Mouse (Mus musculus): ENCODE results near the gene Twnk.

Gene Twnk

GRCm38 (mm10) chr19:45047417-45047934 lies 42.0 kb downstream of the Twnk start, which contains the start of gene Sfxn3:
TSS of gene Sfxn3 (plus strand) at chr19:45047503.
- in situ Hi-C loops (cut with MboI, MseI), result no loop called here

- in situ Hi-C loops (cut with MboI, MseI), result no loop called here
Observed at GRCm38 (mm10) chr19:45047935-45048643, 42.6 kb downstream of the Twnk start.

GRCm38 (mm10) chr19:45048644-45049365 lies 43.3 kb downstream of the Twnk start:
- in situ Hi-C loops (cut with MboI, MseI), result no loop called here

- in situ Hi-C loops (cut with MboI, MseI), result no loop called here
Observed at GRCm38 (mm10) chr19:45049523-45049922, 44.1 kb downstream of the Twnk start.

- in situ Hi-C loops (cut with MboI, MseI), result no loop called here
Observed at GRCm38 (mm10) chr19:45053451-45053850, 48.0 kb downstream of the Twnk start.

GRCm38 (mm10) chr19:45054892-45055690 lies 49.6 kb downstream of the Twnk start:
- in situ Hi-C loops (cut with MboI, MseI), result no loop called here

- in situ Hi-C loops (cut with MboI, MseI), result no loop called here
Observed at GRCm38 (mm10) chr19:45056364-45056763, 50.9 kb downstream of the Twnk start.

- in situ Hi-C loops (cut with MboI, MseI), result no loop called here
Observed at GRCm38 (mm10) chr19:45056908-45057698, 51.6 kb downstream of the Twnk start.

GRCm38 (mm10) chr19:45057724-45058112 lies 52.3 kb downstream of the Twnk start:
- in situ Hi-C loops (cut with MboI, MseI), result no loop called here

- in situ Hi-C loops (cut with MboI, MseI), result no loop called here
Observed at GRCm38 (mm10) chr19:45058113-45058839, 52.8 kb downstream of the Twnk start.

GRCm38 (mm10) chr19:45058841-45059240 lies 53.4 kb downstream of the Twnk start:
- in situ Hi-C loops (cut with MboI, MseI), result no loop called here
